Mouse (Mus musculus): ENCODE measurements around the gene Ascl2. TPM values are rescaled to one million over a fixed set of nuclear protein-coding genes. Genes with fewer than 3 reads are reported as not detected.

Ascl2 gene
- polyA plus RNA-seq (2012; ENCODE audit: low replicate concordance), result 0.44 and 3.9 TPM in 2 replicates

DNA sequence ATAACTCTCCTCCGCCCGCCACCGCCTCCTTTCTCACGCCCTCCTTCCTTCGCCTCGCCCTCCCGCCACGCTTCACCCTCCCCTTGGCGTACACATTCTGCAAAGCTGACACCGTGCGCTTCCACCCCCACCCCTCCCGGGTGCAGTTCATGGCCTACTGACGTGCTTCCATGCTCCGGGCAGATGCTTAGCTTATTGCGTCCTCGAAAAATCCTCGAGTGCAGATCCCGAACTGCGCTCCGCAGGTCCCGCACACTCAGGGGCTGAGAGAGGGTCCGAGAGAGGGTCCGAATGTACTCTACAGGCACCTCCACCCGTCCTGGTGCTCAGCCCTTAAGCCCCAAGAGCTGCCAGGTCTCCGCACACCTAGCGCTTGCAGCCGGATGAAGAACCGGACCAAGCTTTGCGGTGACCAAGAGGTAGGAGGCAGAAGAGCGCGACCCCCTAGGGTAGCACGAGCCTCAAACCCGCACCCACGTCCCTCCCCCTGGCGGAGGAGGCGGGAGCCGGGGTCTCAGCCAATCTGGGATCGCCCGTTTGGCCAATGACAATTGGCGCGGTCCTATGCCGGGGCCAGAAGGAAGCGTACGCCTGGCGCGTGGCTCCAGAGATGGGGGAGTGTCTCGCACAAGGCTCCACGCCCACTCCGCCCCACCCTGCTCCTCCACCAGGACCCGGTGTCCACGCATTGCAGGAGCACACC lies at the start of gene Ascl2:
Gene Ascl2 (minus strand): TSS at position 456 of the 703 bp plus-strand sequence.

DNA sequence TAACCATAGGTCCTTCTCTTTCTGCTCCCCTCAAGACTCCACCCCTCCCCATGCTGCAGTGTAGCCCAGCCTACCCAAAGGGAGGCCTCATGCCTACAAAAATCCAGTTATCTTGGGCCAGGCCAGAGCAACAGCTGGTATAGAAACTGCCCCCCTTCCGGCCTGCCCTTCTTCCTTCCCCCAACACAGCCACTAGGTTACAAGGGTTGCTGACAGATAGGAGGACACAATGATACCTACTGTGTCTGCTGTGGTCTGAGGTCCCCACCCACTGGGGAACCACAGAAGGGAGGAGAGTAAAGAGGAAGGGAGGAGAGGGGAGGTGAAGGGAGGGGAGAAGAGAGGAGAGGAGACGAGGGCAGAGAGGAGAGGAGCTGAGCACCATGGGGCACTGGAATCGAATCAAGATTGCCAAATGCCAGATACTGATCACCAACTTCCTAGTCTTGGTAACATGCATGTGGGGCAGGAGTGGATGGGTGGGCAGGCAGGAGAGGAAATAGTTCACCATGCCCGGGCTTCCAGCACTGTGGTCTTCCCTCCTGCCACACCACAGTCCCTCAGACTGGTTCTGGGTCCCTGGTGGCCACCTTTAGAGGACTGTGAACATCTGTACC lies 35.8 kb upstream of the Ascl2 start, which contains the start of gene Tspan32:
Gene Tspan32 (plus strand): TSS at position 320 of the 617 bp plus-strand sequence.

DNA sequence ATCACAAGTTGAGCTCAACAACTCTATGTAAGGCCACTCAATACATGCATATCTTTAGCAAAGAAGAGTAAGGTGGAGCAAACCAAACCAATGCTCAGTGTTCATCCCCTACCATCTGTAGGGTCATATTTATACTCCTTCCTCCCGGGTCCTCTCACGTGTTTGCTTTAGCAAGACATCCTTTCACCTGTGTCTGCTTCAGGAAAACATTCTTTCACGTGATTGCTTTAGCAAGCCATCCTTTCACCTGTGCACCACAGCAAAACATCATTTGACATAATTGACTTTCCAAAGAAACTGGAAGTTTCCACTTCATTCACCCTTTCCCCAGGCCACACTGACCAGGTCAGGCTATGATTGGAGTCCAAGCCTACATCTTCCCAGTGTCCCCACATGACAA lies 38.0 kb downstream of the Ascl2 start, which contains the start of gene Th:
Gene Th (minus strand): TSS at position 101 of the 400 bp plus-strand sequence.

Other genes starting within 250 kb of the Ascl2 start
- not detected in 2 replicates for gene Ins2, start 225.9 kb downstream of the Ascl2 start, polyA plus RNA-seq (2012; ENCODE audit: low replicate concordance)
- gene Th, start 38.1 kb downstream of the Ascl2 start, polyA plus RNA-seq (2012; ENCODE audit: low replicate concordance), result not detected in 2 replicates
- gene Tspan32, start 35.8 kb upstream of the Ascl2 start, polyA plus RNA-seq (2012; ENCODE audit: low replicate concordance), result 37.7 and 44.8 TPM in 2 replicates
- gene Cd81, start 83.5 kb upstream of the Ascl2 start, polyA plus RNA-seq (2012; ENCODE audit: low replicate concordance), result 240 and 503 TPM in 2 replicates
- 114 and 177 TPM in 2 replicates for gene Tssc4, start 100.0 kb upstream of the Ascl2 start, polyA plus RNA-seq (2012; ENCODE audit: low replicate concordance)
- 0.17 and 0.47 TPM in 2 replicates for gene Trpm5, start 125.4 kb upstream of the Ascl2 start, polyA plus RNA-seq (2012; ENCODE audit: low replicate concordance)
- 0.24 and 0.64 TPM in 2 replicates for gene Kcnq1, start 137.1 kb upstream of the Ascl2 start, polyA plus RNA-seq (2012; ENCODE audit: low replicate concordance)